Mouse (Mus musculus): ENCODE data around the gene Ankrd28. TPM values are rescaled to one million over a fixed set of nuclear protein-coding genes. Genes with fewer than 3 reads are reported as not detected.

The Ankrd28 gene
- polyA plus RNA-seq, 1 experiment from 2014 or later, result 9.9 TPM

DNA sequence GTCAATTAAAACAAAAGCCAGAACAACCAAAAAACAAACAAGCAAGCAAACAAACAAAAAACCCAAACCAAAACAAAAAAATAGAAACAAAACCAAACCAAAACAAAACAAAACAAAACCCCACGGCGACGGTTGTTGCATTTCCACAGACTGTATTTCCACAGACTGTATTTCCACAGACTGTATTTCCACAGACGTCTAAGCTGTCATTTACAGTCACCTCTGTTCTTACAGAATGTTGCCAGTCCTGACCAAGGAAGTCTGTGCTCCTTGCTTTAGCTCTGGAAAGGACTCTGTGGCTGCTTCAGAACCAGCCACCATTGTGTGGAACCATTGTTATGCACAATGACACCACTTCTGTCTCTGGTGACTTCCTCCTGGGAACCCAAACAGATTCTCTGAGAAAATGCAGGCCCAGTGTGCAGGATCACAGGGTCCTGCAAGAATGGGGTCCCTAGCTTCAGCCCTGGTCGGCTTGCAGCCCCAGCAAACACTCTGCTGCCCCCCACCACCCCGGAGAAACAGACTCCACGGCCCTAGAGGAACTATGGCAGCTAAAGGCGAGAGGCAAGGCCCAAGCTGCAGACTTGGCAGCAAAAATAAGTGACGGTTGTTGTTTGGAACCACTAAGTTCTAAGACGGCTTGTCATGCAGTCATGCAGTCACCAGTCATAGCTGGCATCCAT lies 158.7 kb downstream of the Ankrd28 start:
- peaks cover 8% of the 10 kb centered on the region for H3K36me3 ChIP-seq
- no peak for ATAC-seq (ENCODE audit: insufficient number of reproducible peaks, insufficient read depth, low FRiP score, low TSS enrichment)
- H3K27me3 ChIP-seq, result no peaks in the 10 kb centered on the region
- no peak overlapping the region for H3K4me2 ChIP-seq (replicated peaks)
- peaks cover 5% of the 10 kb centered on the region; the same call in 1 of the 2 replicates for H3K4me1 ChIP-seq
- H3K9ac ChIP-seq, result no peak overlapping the region
- WGBS, result 53% methylated on average over 10 of the region's 10 CpGs
- H3K27ac ChIP-seq, result no peak overlapping the region
- no peaks in the 10 kb centered on the region for H3K9me3 ChIP-seq
- H3K4me3 ChIP-seq, result no peak overlapping the region

DNA sequence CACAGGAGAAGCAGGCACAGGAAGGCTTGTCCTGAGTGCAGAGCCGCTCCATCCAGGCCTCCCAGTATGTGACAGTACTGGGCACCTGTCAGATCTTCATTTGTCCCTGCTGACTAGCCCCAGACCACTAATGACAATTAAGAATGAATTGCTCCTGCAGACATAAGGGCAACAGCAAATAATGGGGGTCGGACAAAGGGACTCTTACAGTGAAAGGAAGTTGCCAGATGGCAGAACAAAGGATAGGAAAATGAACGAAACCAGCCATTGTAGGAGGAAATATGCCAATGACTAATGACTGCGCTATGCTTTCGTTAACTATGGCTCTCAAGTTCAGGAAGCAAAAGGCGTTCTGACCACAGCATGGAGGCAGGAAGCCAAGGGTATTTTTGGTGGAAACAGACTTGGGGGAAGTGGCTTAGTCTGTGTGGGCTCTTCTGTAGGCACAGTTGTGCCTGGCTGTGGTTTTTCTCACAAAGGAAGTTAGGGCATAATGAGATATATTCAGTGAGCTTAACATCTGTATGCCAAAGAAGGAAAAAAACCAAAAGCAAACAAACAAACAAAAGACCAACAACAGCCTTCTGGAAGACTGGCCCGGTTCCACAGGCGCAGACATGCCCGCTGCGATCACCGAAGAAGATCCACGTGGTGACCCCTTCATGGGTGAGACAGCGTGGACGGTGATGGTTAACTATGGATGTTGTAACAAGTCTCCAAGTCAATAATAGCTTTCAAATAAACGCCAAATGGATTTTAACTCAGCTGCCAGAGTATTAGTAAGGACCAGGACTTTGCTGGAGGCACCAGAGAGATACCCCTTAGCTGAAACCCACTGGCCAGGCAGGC lies 160.6 kb downstream of the Ankrd28 start:
- Histone ChIP-seq H3K4me2 (replicated peaks) (no peak overlapping the region), H3K36me3 (peaks cover 10% of the 10 kb centered on the region), H3K4me3 (no peak overlapping the region), H3K27me3 (no peaks in the 10 kb centered on the region), H3K9ac (no peak overlapping the region), H3K9me3 (no peaks in the 10 kb centered on the region), H3K27ac (peak overlapping the region; percentile 2; the same call in 1 of the 2 replicates), H3K4me1 (peaks cover 5% of the 10 kb centered on the region; the same call in 1 of the 2 replicates)
- ATAC-seq (ENCODE audit: insufficient number of reproducible peaks, insufficient read depth, low FRiP score, low TSS enrichment), result no peak
- WGBS, result 80% methylated on average over 15 of the region's 15 CpGs

DNA sequence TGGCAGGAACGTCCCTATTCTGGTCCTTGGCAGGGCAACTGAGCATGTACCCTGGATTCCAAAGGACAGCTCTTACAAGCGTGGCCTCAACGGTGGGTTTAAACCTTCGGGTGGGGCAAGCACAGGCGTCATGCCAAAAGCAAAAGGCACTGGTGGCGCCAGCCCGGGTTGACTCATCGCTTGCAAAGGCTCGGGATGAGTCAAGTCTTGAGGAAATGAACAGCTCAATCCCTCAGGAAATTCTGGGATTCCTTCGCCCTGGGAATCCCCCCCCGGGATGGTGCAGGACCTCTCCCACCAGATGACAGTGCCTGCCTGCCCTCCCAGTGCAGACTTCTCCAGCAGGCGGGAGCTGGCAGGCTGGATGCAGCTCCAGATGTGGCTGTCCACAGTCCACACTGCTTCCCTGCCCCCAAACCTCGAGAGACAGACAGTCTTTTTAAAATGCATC lies 161.3 kb downstream of the Ankrd28 start:
- H3K27ac ChIP-seq, result peak overlapping the region; percentile 2; the same call in 1 of the 2 replicates
- no peak overlapping the region for H3K4me3 ChIP-seq
- peaks cover 5% of the 10 kb centered on the region; the same call in 1 of the 2 replicates for H3K4me1 ChIP-seq
- no peak for ATAC-seq (ENCODE audit: insufficient number of reproducible peaks, insufficient read depth, low FRiP score, low TSS enrichment)
- no peaks in the 10 kb centered on the region for H3K9me3 ChIP-seq
- 71% methylated on average over 13 of the region's 13 CpGs for whole genome bisulfite sequencing
- H3K4me2 ChIP-seq (replicated peaks), result no peak overlapping the region
- no peak overlapping the region for H3K9ac ChIP-seq
- no peaks in the 10 kb centered on the region for H3K27me3 ChIP-seq
- H3K36me3 ChIP-seq, result peaks cover 10% of the 10 kb centered on the region

DNA sequence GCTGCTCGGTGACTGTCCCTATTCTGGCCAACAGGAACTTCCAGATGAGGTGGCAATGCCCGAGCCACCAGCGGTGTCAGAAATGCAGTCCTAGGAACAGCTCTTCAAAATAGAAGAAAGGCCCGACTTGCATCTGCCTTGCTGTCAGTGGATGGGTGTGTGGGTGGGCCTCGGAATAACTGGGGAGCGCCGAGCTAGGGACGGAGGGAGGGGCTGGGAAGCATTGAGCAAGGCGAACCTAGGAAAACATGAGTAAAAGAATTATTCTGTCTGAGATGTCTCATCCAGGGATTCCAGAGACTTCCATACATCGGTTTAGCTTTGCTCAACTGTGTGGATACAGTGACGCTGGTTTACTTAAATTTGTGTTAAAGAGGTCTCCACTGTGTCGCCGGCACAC lies 162.1 kb downstream of the Ankrd28 start:
- Histone ChIP-seq H3K27ac (no peak overlapping the region), H3K9me3 (no peaks in the 10 kb centered on the region), H3K4me1 (peaks cover 13% of the 10 kb centered on the region), H3K36me3 (peaks cover 10% of the 10 kb centered on the region), H3K9ac (no peak overlapping the region), H3K4me3 (no peak overlapping the region), H3K27me3 (no peaks in the 10 kb centered on the region), H3K4me2 (replicated peaks) (no peak overlapping the region)
- no peak for ATAC-seq (ENCODE audit: insufficient number of reproducible peaks, insufficient read depth, low FRiP score, low TSS enrichment)
- WGBS, result 90% methylated on average over 13 of the region's 13 CpGs

DNA sequence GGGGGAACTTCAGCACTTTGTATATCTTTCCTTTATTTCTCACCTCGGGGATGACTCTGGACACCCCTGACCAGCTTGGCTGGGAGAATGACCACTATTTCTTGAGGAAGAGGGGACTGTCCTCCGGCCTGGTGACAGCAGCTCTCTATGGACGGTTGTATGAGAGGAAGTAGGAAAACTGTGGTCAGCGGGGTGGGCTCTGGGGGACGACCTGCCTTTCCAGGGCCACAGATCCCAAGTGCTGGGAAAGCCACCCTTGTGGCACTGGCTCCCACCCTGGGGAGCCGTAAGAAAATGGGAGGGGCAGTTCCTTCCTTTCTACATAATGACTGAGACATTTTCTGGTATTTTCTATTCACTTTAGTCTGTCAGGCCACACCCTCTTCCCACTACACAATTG lies 162.7 kb downstream of the Ankrd28 start:
- Histone ChIP-seq H3K9me3 (no peaks in the 10 kb centered on the region), H3K4me1 (peaks cover 19% of the 10 kb centered on the region), H3K27me3 (no peaks in the 10 kb centered on the region), H3K36me3 (peaks cover 10% of the 10 kb centered on the region), H3K9ac (no peak overlapping the region), H3K4me2 (replicated peaks) (no peak overlapping the region), H3K4me3 (no peak overlapping the region), H3K27ac (no peak overlapping the region)
- ATAC-seq (ENCODE audit: insufficient number of reproducible peaks, insufficient read depth, low FRiP score, low TSS enrichment), result no peak
- WGBS, result 93% methylated on average over 6 of the region's 6 CpGs

DNA sequence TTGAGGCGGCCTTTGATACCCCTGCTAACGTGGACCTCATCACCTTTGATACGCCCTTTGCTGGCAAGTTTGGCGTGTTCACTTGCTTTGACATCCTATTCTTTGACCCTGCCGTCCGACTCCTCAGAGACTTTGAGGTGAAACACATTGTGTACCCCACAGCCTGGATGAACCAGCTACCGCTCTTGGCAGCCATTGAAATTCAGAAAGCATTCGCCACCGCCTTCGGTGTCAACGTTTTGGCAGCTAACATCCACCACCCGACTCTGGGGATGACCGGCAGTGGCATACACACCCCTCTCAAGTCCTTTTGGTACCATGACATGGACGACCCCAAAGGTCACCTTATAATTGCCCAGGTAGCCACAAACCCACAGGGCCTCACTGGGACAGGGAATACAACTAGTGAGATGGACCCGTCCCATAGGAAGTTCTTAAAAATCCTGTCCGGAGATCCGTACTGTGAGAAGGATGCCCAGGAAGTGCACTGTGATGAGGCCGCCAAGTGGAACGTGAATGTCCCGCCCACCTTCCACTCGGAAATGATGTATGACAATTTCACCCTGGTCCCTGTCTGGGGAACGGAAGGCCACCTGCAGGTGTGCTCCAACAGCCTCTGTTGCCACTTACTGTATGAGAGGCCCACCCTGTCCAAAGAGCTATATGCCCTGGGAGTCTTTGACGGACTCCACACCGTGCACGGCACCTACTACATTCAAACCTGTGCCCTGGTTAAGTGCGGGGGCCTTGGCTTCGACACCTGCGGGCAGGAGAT lies 163.3 kb downstream of the Ankrd28 start:
- Histone ChIP-seq H3K9me3 (no peaks in the 10 kb centered on the region), H3K4me1 (peaks cover 25% of the 10 kb centered on the region)
- no peak for ATAC-seq (ENCODE audit: insufficient number of reproducible peaks, insufficient read depth, low FRiP score, low TSS enrichment)

DNA sequence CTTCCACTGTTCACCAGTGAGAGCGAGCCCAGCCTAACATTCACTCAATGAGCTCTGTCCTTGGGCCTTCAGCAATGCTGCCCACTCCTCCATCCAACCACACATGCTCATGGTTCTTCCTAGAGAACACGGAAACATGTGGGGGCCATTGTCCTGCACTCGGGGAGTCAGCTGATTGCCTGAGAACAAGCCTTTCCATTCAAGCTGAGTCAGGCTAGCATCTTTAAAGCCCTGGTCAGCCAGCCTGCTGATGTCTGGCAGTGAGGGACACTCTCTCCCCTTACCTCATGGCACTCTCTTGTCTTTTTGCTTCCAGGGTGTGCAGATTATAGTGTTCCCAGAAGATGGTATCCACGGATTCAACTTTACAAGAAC lies 164.9 kb downstream of the Ankrd28 start:
- H3K27me3 ChIP-seq, result no peaks in the 10 kb centered on the region
- H3K9me3 ChIP-seq, result no peaks in the 10 kb centered on the region
- no peak overlapping the region for H3K4me3 ChIP-seq
- peaks cover 36% of the 10 kb centered on the region for H3K4me1 ChIP-seq
- H3K36me3 ChIP-seq, result peaks cover 10% of the 10 kb centered on the region
- 81% methylated on average over 4 of the region's 4 CpGs for WGBS
- ATAC-seq (ENCODE audit: insufficient number of reproducible peaks, insufficient read depth, low FRiP score, low TSS enrichment), result no peak
- no peak overlapping the region for H3K4me2 ChIP-seq (replicated peaks)
- no peak overlapping the region for H3K9ac ChIP-seq
- peak overlapping the region; percentile 7; the same call in 1 of the 2 replicates for H3K27ac ChIP-seq

More for the DNA sequence above, 163.3 kb downstream of the Ankrd28 start:
- H3K4me2 ChIP-seq (replicated peaks), result no peak overlapping the region
- no peak overlapping the region for H3K9ac ChIP-seq
- no peak overlapping the region for H3K27ac ChIP-seq
- H3K27me3 ChIP-seq, result no peaks in the 10 kb centered on the region
- H3K4me3 ChIP-seq, result no peak overlapping the region
- 95% methylated on average over 28 of the region's 28 CpGs for WGBS
- peaks cover 10% of the 10 kb centered on the region for H3K36me3 ChIP-seq

DNA sequence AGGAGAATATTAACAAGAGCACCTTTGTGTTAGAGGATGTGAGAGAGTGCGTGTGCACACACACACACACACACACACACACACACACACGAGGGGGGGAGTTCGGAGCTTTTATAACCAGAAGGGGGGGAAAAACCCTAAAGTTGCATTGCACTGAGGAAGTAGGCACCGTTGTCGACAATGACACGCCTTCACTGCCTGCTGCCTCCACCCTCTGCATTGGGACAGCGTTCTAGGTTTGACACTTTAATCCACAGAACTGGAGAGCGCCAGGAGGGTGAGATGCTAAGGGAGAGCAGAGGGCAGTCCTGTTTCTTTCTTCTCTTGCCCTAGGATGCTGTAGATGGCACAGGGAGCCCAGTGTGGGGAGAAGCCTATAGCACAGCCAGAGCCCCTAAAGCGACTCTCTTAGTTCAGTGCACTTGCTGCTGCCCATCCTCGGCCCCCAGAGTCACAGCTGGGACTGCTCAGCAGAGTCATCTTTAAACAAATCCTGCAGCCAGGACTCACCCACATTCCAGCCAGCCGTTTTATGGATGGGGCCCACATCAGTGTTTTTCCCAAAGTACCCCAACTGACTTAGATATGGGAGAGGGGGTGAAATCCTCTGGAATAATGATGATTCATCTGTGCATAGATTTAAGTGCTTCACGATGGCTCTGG lies 165.4 kb downstream of the Ankrd28 start:
- no peak overlapping the region for H3K9ac ChIP-seq
- no peaks in the 10 kb centered on the region for H3K9me3 ChIP-seq
- H3K4me2 ChIP-seq (replicated peaks), result no peak overlapping the region
- WGBS, result 73% methylated on average over 12 of the region's 12 CpGs
- H3K27ac ChIP-seq, result peak overlapping the region; percentile 7
- peaks cover 41% of the 10 kb centered on the region for H3K4me1 ChIP-seq
- no peak overlapping the region for H3K4me3 ChIP-seq
- no peaks in the 10 kb centered on the region for H3K27me3 ChIP-seq
- no peak for ATAC-seq (ENCODE audit: insufficient number of reproducible peaks, insufficient read depth, low FRiP score, low TSS enrichment)
- H3K36me3 ChIP-seq, result peaks cover 10% of the 10 kb centered on the region

DNA sequence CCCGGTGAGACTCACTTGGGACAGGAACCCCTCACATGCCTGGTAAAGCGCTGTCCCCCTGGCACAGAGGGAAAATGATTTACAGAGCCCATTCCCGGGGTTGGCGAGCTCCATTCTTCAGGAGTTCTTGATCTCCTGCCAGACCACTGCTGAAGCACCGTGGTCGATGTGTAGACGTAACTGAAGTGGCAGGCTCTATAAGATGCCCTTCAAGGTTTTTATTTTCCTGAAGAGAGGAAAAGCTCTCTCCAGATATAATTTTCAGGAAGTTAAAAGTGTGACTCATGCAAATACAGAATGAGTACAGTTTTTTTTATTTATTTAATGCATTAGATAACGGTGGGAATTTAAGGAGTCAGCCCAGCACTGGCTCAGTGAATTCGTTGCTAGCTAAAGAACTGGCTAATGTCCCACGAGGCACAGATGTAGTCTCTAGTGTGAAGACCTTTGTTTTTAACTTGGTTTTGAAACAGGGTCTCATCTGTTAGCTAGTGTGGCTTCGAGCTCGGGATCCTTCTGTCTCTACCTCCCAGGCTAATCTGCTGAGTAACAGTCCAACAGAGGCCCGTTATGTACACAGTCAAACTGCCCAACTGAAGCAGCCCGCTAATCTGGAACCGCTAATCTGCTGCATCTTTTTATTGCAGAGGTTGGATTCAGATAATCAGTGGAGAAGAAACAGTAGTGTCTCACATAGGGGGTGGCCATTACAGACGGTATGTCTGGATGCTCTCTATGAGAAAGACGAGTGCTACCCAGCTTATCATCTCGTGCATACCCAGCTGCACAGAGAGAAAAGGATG lies 166.2 kb downstream of the Ankrd28 start:
- Histone ChIP-seq H3K9ac (0 out of 2 replicates have a peak overlapping the region, but pooled peaks have one; percentile 15), H3K27me3 (no peaks in the 10 kb centered on the region), H3K4me3 (no peak overlapping the region), H3K4me1 (peaks cover 45% of the 10 kb centered on the region), H3K27ac (0 out of 2 replicates have a peak overlapping the region, but pooled peaks have one; percentile 98), H3K9me3 (no peaks in the 10 kb centered on the region), H3K36me3 (peaks cover 10% of the 10 kb centered on the region), H3K4me2 (replicated peaks) (no peak overlapping the region)
- ATAC-seq (ENCODE audit: insufficient number of reproducible peaks, insufficient read depth, low FRiP score, low TSS enrichment), result no peak
- 72% methylated on average over 18 of the region's 18 CpGs for WGBS

DNA sequence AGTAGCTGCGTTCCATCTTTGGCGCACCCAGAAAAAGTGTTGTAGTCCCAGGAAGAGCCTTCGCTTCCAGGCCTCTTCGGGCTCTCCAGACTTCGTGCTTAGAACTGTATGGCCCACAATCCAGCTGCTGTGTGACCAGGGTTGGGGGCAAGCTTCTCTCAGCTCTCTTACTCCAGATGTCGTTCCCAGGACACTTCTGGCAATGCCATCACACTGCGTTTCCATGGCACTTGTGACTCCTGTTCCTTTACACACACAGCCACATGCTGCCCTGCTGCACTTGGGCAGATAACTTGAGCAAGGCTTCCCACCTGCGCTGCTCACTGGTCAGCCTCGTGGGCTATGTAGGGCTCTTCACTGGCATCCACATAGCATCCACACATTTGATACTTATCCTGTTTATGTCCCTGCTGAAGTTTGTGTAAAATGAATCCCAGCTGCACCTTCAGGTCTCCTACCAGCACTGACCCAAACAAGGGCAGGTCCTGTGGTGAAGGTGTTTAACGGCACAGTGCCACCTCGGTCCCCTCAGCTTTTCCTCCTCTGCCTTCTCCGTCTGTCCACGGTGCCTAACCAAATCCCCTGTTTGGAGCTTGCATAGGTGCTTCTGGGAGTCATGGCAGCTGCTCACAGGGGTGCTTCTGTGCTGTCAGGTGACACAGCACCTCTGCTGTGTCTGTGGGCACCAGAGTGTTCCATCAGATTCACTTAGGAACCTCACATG lies 166.9 kb downstream of the Ankrd28 start:
- 0 out of 2 replicates have a peak overlapping the region, but pooled peaks have one; percentile 15 for H3K9ac ChIP-seq
- H3K4me2 ChIP-seq (replicated peaks), result no peak overlapping the region
- H3K9me3 ChIP-seq, result no peaks in the 10 kb centered on the region
- H3K4me1 ChIP-seq, result peaks cover 43% of the 10 kb centered on the region
- WGBS, result 91% methylated on average over 13 of the region's 13 CpGs
- ATAC-seq (ENCODE audit: insufficient number of reproducible peaks, insufficient read depth, low FRiP score, low TSS enrichment), result no peak
- no peaks in the 10 kb centered on the region for H3K27me3 ChIP-seq
- peak overlapping the region; percentile 98 for H3K27ac ChIP-seq
- no peak overlapping the region for H3K4me3 ChIP-seq
- peaks cover 10% of the 10 kb centered on the region for H3K36me3 ChIP-seq
